Mouse (Mus musculus) megakaryocyte, embryonic 14.5 days (primary cell): Measurements from ENCODE around the gene Ttyh1.

ENCODE experiments used
- FLI1 ChIP-seq: IDR thresholded peaks from 2 replicates; pipeline ENCODE4 v1.6.1; 2012; ENCODE audit warnings: low read length, inconsistent platforms, mixed read lengths
- GATA1 ChIP-seq: IDR thresholded peaks from 3 replicates; pipeline ENCODE4 v1.6.1; 2012; ENCODE audit warnings: mixed read lengths, low read length, inconsistent platforms, borderline replicate concordance

DNA sequence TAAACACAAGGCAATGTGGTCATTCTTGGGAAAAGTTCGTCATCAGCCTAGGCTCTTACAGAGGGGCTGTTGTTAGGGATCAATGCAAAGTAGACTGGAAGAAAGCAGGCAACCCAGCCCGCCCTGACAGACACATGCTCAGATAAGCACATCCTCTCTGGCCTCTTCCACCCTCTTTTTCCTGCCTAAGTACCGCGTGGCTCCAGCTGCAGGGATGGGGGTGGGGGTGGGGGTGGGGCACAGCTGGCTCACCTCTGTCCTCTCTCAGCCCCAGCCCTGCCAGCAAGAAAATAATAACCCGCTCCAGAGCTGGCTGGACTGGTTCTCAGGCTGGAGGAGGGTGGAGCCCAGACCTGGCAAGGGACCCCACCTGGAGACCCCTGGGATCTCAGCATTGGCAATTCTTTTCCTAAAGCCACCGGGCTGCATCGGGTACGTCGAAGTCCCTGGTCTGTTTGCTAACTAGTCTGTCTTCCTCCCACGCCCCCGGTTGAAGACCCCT is 44.4 kb downstream of the Ttyh1 start:
- TF ChIP-seq GATA1 (no peak), FLI1 (no peak)
